Mouse (Mus musculus): ENCODE measurements around the gene Tmem212. TPM values are rescaled to one million over a fixed set of nuclear protein-coding genes. Genes with fewer than 3 reads are reported as not detected.

The Tmem212 gene
- polyA plus RNA-seq, 1 experiment = 1.6 TPM

- no peak overlapping the region for H3K27ac ChIP-seq (ENCODE audit: insufficient read depth, low read length)
- no peak for DNase-seq
- no peaks in the 10 kb centered on the region for H3K27me3 ChIP-seq (ENCODE audit: control insufficient read depth, insufficient read depth, low read length)
- TF ChIP-seq CTCF (IDR thresholded peaks at IDR 0.05; ENCODE audit: borderline replicate concordance, insufficient read depth, low read depth, low read length) (no peak), POLR2A (IDR thresholded peaks at IDR 0.05; ENCODE audit: borderline replicate concordance, insufficient read depth, low read length) (no peak)
- WGBS = 95% methylated on average over 6 of the region's 6 CpGs
- H3K4me3 ChIP-seq (replicated peaks; ENCODE audit: insufficient read depth, low read depth, low read length) = no peak overlapping the region
- no peaks in the 10 kb centered on the region for H3K4me1 ChIP-seq (ENCODE audit: control insufficient read depth, insufficient read depth, low read length)
Measured at GRCm38 (mm10) chr3:27885585-27885984, 10.6 kb downstream of the Tmem212 start.

GRCm38 (mm10) chr3:27881897-27882835 lies 14.0 kb downstream of the Tmem212 start:
- H3K4me1 ChIP-seq (ENCODE audit: control insufficient read depth, insufficient read depth, low read length) = no peaks in the 10 kb centered on the region
- no peaks in the 10 kb centered on the region for H3K27me3 ChIP-seq (ENCODE audit: control insufficient read depth, insufficient read depth, low read length)
- H3K4me3 ChIP-seq (replicated peaks; ENCODE audit: insufficient read depth, low read depth, low read length) = no peak overlapping the region
- no peak overlapping the region for H3K27ac ChIP-seq (ENCODE audit: insufficient read depth, low read length)
- no peak for DNase-seq
- TF ChIP-seq POLR2A (IDR thresholded peaks at IDR 0.05; ENCODE audit: borderline replicate concordance, insufficient read depth, low read length) (no peak), CTCF (IDR thresholded peaks at IDR 0.05; ENCODE audit: borderline replicate concordance, insufficient read depth, low read depth, low read length) (no peak)
- 53% methylated on average over 6 of the region's 6 CpGs for WGBS

DNA sequence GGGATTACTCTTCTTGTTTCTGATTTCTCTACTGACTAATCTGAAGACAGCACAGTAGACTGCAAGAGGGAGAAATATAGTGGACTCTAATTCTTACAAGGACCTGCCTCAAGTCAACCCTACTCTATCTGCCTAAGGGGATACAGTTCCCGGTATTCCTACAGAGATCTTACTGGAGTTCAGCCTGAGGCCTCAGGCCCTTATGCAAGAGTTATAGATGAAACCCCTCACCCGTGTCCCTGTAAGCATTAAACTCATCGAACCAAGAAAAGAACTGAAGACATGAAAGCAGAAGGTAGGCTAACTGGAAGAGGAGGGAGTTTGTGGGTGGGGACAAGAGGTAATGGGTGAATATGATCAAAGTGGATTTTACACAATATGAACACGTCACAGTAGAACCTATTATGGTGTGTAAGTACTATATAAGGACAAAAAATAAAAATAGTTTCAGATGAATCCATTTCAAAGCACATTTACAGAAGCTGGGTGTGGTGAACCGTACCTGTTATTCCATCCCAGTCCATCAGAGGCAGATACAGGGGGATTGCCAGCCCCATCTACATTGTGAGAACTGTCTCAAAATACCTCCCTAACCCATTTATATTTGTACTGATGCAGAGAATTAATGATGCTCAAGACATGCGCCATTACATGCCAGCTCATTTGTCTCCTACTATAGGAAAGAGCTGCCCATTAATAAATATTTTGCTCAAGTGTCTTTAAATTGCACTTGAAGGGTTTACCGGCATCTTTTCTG lies 17.1 kb downstream of the Tmem212 start:
- Histone ChIP-seq H3K27me3 (ENCODE audit: control insufficient read depth, insufficient read depth, low read length) (no peaks in the 10 kb centered on the region), H3K4me1 (ENCODE audit: control insufficient read depth, insufficient read depth, low read length) (no peaks in the 10 kb centered on the region), H3K27ac (ENCODE audit: insufficient read depth, low read length) (no peak overlapping the region), H3K4me3 (replicated peaks; ENCODE audit: insufficient read depth, low read depth, low read length) (no peak overlapping the region)
- no peak for DNase-seq
- 91% methylated on average over 7 of the region's 7 CpGs for WGBS
- TF ChIP-seq CTCF (IDR thresholded peaks at IDR 0.05; ENCODE audit: borderline replicate concordance, insufficient read depth, low read depth, low read length) (no peak), POLR2A (IDR thresholded peaks at IDR 0.05; ENCODE audit: borderline replicate concordance, insufficient read depth, low read length) (no peak)

DNA sequence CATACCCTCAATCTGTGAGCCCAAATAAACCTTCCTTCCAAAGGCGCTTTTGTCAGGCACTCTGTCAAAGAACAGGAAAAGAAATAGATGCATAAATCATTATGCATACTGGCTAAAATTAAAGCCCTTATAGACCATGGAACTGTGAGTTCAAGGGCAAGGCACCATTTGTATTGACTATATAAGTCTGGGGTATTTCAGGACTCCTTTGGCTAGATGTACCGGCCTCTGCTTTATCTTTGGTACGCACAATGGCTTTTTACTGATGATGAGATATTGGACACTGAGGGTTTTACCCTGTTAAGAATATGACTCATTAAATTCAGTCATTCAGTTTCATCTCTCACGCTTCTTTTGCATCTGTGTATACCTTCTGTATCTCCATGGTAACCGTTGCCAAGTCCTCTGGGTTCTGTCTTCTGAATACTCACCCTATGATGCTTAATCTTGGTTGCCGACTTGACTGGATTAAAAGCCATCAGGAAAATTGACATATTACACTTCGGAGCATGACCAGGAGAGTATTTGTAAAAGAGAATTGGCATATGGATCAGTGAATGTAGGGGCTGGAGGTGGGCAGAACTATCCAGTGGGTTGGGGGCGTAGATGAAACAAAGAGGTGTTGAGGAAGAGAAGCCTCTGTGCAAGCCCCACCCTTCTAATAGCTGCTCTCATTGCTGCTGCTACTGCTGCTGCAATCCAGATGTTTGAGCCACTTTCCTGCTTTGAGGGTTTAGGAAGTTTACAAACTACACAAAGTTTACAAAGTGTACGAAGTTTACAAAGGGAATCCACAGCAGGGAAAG lies 22.7 kb downstream of the Tmem212 start:
- no peak overlapping the region for H3K4me3 ChIP-seq (replicated peaks; ENCODE audit: insufficient read depth, low read depth, low read length)
- no peak for DNase-seq
- H3K27ac ChIP-seq (ENCODE audit: insufficient read depth, low read length) = no peak overlapping the region
- WGBS = 58% methylated on average over 9 of the region's 9 CpGs
- no peaks in the 10 kb centered on the region for H3K4me1 ChIP-seq (ENCODE audit: control insufficient read depth, insufficient read depth, low read length)
- no peaks in the 10 kb centered on the region for H3K27me3 ChIP-seq (ENCODE audit: control insufficient read depth, insufficient read depth, low read length)
- TF ChIP-seq POLR2A (IDR thresholded peaks at IDR 0.05; ENCODE audit: borderline replicate concordance, insufficient read depth, low read length) = no peak
- TF ChIP-seq CTCF (IDR thresholded peaks at IDR 0.05; ENCODE audit: borderline replicate concordance, insufficient read depth, low read depth, low read length) = no peak

- Histone ChIP-seq H3K27ac (ENCODE audit: insufficient read depth, low read length) (no peak overlapping the region), H3K4me1 (ENCODE audit: control insufficient read depth, insufficient read depth, low read length) (no peaks in the 10 kb centered on the region), H3K27me3 (ENCODE audit: control insufficient read depth, insufficient read depth, low read length) (no peaks in the 10 kb centered on the region), H3K4me3 (replicated peaks; ENCODE audit: insufficient read depth, low read depth, low read length) (no peak overlapping the region)
- 97% methylated on average over 4 of the region's 4 CpGs for WGBS
- TF ChIP-seq CTCF (IDR thresholded peaks at IDR 0.05; ENCODE audit: borderline replicate concordance, insufficient read depth, low read depth, low read length) (no peak), POLR2A (IDR thresholded peaks at IDR 0.05; ENCODE audit: borderline replicate concordance, insufficient read depth, low read length) (no peak)
- no peak for DNase-seq
Measured at GRCm38 (mm10) chr3:27872429-27872828, 23.7 kb downstream of the Tmem212 start.

DNA sequence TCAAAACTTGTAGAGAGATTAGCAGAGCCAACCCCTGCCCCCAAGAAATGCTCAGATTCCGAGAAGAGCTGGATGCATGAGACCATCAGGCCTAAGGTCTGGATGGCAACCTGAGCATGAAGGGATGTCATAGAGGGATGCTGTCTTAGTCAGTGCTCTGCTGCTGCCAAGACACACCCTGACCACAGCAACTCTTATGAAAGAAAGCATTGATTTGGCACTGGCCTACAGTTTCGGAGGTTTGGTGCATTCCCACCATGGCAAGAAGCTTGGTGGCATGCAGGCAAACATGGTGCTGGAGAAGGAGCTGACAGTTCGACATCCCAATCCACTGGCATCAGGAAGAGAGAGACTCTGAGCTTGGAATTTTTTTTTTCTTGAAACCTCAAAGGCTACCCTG lies 24.3 kb downstream of the Tmem212 start:
- Histone ChIP-seq H3K27ac (ENCODE audit: insufficient read depth, low read length) (no peak overlapping the region), H3K4me1 (ENCODE audit: control insufficient read depth, insufficient read depth, low read length) (no peaks in the 10 kb centered on the region), H3K27me3 (ENCODE audit: control insufficient read depth, insufficient read depth, low read length) (no peaks in the 10 kb centered on the region), H3K4me3 (replicated peaks; ENCODE audit: insufficient read depth, low read depth, low read length) (no peak overlapping the region)
- 84% methylated on average over 3 of the region's 3 CpGs for WGBS
- TF ChIP-seq CTCF (IDR thresholded peaks at IDR 0.05; ENCODE audit: borderline replicate concordance, insufficient read depth, low read depth, low read length) = no peak
- TF ChIP-seq POLR2A (IDR thresholded peaks at IDR 0.05; ENCODE audit: borderline replicate concordance, insufficient read depth, low read length) = no peak
- no peak for DNase-seq

- H3K4me3 ChIP-seq (replicated peaks; ENCODE audit: insufficient read depth, low read depth, low read length) = no peak overlapping the region
- H3K4me1 ChIP-seq (ENCODE audit: control insufficient read depth, insufficient read depth, low read length) = no peaks in the 10 kb centered on the region
- H3K27me3 ChIP-seq (ENCODE audit: control insufficient read depth, insufficient read depth, low read length) = no peaks in the 10 kb centered on the region
- WGBS = 89% methylated on average over 4 of the region's 4 CpGs
- no peak overlapping the region for H3K27ac ChIP-seq (ENCODE audit: insufficient read depth, low read length)
- DNase-seq = no peak
- no peak for TF ChIP-seq CTCF (IDR thresholded peaks at IDR 0.05; ENCODE audit: borderline replicate concordance, insufficient read depth, low read depth, low read length)
- no peak for TF ChIP-seq POLR2A (IDR thresholded peaks at IDR 0.05; ENCODE audit: borderline replicate concordance, insufficient read depth, low read length)
Measured at GRCm38 (mm10) chr3:27871371-27871770, 24.8 kb downstream of the Tmem212 start.

All from cerebellum, adult 2 months (tissue).